Mouse (Mus musculus) urinary bladder, postnatal 10 days (tissue): ENCODE data around the gene Usp5.
A peak's percentile ranks its signal among the peaks of the same experiment; 100 is the strongest.
"Not testable (repeated sequence)": the region's sequence is repeated elsewhere in the genome, so short reads cannot be mapped to it uniquely, and the experiment has no call there.

ENCODE experiments used
- DNase-seq: peaks from one replicate; pipeline ENCODE4 v3.0.0; 2022; ENCODE audit warnings: low spot score

Usp5 gene

DNA sequence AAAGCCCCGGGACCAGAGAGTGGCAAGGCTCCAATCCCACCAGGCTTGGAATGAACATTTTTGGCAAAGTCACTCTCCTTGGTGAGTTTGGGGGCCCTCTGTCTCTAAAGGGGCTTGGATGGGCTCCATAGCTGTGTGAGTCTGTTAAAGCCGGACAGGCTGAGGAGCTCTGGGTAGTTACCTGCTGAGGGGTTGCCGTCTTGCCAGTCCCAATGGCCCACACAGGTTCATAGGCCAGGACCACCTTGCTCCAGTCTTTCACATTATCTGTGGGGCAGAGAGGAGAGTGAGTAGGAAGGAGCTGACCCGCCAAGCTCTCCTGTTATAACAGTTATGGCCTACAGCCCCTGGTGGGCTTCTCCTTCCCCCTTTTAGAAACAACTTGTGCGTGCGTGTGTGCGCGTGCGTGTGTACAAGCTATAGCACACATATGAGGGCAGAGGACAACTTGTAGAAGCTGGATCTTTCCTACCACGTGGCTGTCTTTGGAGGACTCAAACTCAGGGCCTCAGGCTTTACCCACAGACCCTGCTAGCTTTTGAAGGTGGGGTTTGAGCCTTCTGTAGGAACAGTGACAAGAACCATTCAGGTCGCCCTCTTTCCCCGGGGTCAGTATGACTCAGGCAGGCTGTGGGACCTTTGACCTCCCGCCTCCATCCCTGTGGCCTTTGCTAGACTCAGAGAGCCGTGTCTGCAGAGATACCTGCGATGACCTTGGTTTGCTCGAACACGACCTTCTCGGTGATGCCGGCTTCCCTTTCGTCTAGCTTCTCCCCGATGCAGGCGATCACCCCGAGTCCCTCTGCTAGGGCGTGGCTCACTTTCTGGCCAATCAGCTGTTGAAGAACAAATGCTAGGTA lies 17.4 kb downstream of the Usp5 start:
- DNase-seq = no peak

DNA sequence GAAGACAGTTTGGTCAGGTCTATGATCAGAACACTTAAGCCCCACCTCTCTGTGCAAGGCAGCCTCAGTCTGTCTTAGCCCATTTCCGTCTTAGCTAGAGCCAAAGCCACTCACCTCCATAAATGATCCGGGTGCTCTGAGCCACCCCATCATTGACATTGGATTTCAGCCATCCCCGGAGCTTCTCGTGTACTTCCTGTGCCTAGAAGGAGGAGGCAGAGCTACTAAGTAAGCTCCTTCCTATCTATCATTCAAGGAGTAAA lies 17.9 kb downstream of the Usp5 start:
- DNase-seq = no peak

DNA sequence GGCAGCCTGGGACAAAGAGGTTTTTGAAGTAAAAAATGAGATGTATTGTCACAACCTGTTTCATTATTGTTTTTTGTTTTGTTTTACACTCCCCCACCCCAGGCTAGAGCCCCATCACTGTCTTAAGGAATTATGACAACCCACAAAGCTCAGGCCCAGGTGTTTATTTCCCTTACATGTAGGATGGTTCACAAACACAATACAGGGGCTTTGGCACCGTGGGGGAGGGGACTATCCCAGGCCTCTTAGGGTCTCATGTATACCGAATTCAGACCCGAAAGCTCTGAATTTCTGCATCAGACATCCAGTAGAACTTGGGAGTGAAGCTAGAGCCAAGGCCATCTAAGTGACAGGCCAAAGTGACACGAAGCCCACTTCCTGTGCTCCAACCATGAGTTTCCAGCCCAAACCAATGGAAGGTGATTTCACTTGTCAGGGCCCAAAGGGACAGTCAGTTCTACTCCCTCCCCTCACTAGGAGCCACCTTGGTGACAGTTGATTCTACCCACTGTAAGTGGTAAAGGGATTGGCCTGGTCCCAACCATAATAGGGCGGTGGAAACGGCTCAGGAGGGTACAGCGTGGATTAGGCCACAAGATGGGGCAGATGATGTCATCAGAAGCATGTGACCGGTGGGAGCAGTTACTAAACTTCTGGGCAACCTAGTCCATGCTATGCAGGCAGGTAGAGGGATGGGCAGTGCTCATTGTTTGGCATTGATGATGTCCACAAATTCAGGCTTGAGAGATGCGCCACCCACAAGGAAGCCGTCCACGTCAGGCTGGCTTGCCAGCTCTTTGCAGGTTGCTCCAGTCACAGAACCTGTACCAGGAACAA lies 18.5 kb downstream of the Usp5 start:
- not testable (repeated sequence) for DNase-seq

DNA sequence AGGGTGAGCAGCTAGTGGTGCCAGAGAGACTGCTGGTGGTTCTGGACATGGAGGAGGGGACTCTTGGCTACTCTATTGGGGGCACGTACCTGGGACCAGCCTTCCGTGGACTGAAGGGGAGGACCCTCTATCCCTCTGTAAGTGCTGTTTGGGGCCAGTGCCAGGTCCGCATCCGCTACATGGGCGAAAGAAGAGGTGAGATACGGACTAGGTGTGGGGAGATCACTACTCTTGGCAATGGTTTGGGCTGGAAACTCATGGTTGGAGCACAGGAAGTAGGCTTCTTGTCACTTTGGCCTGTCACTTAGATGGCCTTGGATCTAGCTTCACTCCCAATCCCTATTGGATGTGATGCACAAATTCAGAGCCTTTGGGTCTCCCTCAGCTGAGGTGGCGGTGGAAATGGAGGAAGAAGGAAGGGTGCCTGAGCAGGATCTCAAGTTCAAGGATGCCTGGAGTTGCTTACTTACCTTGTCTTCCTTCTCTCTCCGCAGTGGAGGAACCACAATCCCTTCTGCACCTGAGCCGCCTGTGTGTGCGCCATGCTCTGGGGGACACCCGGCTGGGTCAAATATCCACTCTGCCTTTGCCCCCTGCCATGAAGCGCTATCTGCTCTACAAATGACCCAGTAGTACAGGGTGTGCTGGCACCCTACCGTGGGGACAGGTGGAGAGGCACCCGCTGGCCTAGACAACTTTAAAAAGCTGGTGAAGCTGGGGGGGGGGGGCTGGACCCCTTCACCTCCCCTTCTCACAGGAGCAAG lies 19.3 kb downstream of the Usp5 start:
- no peak for DNase-seq

DNA sequence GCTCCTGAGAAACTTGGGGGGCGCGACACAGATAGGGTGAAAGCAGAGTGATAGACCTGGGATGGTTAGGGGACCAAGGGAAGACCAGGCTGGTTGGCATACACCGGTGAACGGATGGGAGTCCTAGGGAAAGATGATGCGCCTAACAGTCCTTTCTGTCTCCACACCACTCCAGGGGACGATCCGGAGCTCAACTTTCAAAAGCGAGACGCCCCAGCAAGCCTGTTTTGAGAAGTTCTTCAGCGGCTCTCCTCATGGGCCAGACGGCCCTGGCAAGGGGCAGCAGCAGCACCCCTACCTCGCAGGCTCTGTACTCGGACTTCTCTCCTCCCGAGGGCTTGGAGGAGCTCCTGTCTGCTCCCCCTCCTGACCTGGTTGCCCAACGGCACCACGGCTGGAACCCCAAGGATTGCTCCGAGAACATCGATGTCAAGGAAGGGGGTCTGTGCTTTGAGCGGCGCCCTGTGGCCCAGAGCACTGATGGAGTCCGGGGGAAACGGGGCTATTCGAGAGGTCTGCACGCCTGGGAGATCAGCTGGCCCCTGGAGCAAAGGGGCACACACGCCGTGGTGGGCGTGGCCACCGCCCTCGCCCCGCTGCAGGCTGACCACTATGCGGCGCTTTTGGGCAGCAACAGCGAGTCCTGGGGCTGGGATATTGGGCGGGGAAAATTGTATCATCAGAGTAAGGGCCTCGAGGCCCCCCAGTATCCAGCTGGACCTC lies 20.1 kb downstream of the Usp5 start:
- DNase-seq = no peak

DNA sequence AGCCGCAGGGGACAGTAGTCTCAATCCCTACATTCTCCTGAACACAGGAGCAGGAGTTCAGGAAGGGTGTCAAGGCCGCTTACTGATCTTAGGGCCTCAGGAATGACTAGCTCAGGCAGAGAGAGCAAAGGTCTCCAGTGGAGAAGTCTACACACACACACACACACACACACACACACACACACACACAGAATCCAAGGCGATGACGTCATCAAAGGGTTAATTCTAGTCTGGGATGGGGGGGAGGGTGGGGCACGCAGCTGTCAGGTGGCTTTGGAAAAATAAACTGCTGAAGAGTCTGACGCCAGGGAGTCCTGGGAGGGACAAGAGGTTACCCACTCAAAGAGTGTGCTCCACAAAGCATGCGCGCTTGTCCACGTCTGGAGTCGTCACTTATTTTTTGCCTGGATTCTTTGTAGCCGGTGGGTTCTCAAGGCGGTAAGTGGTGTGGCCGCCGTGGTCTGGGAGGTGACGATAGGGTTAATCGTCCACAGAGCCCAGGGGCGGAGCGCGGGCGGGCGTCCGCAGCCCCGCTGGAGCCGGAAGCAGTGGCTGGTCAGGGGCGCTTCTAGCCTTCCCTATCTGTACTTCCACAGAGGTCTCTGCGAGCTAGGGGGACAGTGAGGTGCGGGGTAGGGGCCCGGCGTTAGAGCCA lies 20.8 kb downstream of the Usp5 start, which contains the start of gene Spsb2:
Spsb2 (plus strand) TSS at position 304 of the 655 bp plus-strand sequence.
- no peak for DNase-seq

DNA sequence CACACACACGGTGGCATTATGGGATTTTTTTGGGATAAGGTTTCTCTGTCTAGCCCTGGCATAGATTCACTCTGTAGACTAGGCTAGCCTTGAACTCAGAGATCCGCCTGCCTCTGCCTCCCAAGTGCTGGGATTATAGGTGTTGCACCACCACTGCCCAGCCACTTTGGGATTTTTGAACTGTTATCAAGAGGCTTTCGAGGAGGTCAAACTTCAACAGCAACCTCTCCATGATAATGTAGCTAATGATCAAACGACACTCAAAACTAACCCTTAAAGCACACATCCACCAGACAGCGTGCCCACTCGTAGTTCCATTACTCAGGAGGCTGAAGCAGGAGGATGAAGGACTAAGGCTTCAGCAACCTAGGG lies 21.3 kb downstream of the Usp5 start:
- DNase-seq = no peak

DNA sequence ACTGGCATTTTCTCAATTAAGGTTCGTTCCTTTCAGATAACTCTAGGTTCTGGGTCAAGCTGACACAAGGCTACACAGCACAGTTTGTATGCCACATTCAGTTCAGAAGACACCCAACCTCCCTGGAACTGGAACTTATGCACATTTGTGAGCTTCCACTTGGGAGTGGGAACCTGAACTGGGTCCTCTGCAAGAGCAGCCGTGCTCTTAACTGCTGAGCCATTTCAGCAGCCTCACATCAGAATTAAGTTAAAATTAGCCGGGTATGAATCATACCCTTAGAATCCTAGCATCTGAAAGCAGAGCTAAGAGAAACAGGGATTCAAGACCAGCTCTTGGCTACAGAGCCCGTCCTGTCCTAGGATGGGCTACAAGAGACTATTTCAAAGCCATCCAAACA lies 21.9 kb downstream of the Usp5 start:
- no peak for DNase-seq

DNA sequence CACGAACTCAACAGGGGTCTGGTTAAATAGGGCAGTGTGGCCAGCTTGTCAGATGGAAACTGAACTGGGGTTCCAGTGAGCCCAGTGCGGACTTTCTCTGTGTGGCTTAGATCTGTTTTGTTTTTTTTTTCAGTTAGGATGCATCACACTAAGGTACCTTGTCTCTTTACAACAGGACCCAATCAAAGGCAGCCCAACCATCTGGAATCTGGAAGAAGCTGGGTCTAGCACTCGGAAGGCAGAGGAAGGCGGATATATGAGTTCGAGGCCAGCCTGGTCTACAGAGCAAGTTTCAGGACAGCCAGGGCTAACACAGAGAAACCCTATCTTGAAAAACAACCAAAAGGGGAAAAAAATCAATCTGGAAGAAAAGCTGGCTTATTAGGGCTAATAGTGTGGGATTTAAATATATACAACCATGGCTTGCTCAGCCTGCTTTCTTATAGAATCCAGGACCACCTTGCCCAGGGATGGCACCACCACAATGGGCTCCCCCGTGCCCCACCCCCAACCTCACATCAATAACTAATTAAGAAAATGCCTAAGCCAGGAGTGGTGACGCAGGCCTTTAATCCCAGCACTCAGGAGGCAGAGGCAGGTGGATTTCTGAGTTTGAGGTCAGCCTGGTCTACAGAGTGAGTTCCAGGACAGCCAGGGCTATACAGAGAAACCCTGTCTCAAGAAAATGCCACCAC lies 22.7 kb downstream of the Usp5 start:
- no peak for DNase-seq

DNA sequence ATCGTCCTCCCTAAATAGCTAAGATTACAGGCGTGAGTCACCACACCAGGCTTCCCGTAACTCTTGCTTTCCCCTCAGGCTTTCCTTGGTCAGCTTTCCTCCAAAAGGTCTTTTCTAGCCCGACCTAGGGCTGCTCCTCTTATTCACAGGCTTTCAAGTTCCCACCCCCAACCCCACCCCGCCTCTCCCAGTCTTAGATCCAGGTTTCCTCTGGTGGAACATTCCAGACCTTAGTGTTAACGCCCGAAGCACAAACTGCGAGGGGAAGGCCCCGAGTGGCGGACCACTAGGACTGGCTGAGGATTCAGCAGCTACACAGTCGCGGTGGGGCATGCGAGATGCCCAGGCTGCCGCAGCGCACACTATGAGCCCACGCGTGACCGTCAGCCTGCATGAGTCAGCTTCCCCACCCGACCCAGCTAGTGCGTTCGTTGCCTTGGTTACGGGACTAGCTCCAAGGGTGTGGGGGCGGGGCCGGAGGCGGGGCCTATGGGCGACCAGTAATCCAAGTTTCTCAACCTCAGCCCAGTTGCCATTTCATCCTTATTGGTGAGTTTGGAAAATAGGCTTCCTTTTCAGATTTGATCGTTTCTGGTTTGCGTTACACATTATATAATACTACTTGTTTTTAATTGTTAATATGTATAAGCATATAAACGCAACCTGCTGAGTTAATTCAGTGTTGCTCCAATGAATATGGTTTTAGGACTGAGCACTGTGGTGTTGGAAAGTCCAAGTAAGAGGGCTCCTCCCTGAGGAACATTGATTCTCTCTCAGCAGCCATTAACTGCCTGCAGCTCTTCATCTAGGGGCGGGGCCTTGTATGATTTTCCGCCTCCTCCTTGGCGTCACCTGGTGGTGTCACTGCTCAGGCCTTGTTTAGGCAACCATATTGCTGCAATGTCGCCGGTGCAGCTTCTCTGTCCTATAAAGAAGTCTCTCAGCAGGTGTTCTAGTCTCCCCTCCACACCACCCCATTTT lies 23.7 kb downstream of the Usp5 start:
- peak; percentile 89 for DNase-seq

DNA sequence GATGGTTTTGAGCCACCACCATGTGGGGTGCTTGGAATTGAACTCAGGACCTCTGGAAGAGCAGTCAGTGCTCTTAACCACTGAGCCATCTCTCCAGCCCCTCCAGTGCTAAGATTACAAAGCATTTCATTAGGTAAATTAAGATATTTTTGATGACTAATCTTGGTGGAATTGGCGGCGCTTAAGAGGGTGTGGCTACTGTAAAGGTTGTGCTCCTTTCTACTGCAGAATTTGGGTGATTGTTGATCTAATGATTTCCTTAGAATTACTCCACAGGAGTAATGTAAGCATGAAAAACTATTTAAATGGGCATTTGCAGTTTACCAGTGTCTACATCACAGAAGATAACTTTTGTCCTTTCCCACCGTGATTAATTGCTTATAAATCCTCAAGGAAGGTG lies 24.9 kb downstream of the Usp5 start:
- DNase-seq = no peak

DNA sequence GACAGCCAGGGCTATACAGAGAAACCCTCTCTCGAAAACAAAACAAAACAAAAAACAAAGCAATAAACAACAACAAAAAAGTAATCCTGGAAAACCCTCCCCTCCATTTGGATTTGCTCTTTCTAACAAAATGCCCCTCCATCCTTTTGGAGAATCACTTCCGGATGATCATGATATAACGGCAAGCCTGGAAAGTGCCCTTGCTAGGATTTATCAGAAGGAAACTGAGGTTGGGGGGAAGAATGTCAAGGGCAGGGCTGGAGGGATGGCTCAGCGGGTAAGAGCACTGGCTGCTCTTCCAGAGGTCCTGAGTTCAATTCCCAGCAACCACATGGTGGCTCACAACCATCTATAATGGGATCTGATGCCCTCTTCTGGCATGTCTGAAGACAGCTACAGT lies 25.6 kb downstream of the Usp5 start:
- DNase-seq = not testable (repeated sequence)

DNA sequence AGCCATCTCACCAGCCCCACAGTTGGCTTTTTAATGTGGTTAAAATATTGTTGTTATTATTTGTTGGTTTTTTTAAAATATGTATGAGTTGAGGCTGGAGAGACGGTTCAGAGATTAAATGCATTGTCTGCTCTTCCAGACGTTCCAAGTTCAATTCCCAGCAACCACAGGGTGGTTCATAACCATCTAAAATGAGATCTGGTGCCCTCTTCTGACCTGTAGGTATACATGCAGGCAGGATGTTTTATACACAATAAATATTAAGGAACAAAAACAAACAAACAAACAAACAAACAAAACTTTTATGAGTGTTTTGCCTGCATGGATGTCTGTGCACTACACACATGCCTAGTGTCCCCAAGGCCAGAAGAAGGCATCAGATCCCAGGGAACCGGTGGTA lies 26.2 kb downstream of the Usp5 start:
- DNase-seq = no peak

DNA sequence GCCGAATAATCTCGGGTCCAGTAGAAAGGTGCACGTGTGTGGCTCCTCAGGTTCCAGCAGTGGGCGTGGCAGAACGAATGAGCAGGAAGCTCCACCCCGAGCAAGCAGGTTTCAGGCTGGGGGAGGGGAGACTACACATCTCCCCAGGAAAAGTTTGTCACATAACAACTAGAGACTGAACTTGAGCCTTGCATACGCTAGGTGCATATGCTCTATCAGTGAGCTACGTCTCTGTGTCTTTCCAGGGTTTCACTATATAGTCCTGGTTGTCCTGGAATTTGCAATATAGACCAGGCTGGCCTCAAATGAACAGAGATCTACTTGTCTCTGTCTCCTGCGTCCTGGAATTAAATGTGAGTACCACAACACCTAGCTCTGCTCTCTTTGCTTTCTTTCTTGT lies 26.9 kb downstream of the Usp5 start:
- not testable (repeated sequence) for DNase-seq

DNA sequence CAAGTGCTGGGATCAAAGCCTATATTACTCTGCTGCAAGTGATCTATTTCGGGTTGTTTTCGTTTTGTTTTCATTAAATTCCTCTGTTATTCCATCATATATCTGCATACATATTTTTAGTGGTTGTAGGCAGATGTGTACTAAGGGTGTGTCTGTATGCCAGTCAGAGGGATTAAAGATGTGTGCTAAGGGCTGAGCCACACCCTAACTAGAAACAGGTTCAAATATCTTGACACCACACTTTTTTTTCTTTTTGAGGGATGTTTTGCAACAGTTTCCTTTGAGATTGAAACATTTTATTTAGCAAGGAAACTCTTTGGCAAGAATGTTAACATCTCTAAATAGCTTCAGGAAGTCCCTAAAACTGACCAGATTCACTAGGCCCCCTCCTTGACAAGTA lies 33.1 kb downstream of the Usp5 start:
- no peak for DNase-seq

DNA sequence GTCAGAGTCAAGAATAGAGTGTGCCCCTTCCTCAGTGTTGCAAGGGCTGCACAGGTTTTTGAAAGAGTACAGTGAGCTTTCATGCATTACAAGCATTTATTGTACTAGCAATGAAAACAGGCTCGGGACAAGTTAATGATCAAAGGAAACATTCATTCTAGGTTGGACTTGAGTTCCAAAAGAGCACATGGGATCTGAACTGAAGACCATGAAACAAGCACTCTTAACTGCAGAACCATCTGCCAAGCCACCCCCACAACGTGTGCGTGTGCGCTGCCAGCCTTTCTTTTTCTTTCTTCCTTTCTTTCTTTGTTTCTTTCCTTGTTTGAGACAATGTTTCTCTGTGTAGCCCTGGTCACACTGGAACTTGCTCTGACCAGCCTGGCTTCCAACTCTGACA lies 33.5 kb downstream of the Usp5 start:
- no peak for DNase-seq

DNA sequence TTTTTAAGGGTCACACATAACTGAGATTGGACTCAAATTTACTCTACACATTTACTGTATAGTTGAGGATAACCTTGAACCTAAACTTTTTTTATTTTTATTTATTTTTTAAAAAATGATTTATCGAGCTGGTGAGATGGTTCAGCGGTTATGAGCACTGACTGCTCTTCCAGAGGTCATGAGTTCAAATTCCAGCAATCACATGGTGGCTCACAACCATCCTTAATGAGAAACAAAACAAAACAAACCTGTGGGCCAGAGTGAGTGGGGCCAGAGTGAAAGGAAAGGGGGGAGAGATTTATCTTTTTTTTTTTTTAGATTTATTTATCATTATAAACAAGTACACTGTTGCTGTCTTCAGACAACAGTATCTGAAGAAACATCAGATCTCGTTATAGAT lies 37.4 kb downstream of the Usp5 start:
- no peak for DNase-seq

DNA sequence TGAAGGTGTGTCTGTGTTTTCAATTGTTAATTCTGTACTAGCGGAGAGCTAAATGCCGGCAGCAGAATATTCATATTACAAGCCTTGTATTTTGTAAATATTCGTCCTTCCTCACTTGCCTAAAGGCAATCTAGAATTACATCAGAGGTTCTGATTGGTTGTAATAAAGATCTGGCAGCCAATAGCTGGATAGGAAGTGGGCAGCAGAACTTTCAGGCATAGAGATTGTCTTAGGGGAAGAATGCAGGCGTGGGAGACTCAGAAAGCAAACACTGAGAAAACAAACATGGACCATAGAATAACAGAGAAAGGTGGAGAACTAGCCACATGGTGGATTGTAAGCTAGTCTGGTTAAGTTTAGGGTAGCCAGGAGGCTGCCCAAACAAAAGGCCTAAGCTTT lies 39.2 kb downstream of the Usp5 start:
- no peak for DNase-seq

DNA sequence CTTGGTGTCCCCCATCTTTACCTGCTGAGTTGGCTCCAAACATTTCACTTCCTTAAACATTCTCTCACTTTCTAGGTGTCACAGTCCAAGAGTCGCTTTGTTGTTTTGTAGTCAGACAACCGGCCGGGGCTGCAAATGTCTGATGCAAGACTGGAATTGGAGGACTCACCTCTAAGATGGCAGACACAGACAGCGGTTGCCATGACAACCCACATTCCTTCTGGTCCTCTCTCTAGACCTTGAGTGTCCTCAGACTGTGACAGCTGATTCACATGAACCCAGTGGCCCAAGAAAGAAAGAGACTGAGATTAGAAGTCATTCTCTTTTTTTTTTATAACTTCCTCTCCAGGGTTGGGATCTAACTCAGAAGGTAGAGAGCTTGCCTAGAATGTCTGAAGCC lies 39.8 kb downstream of the Usp5 start:
- DNase-seq = no peak

DNA sequence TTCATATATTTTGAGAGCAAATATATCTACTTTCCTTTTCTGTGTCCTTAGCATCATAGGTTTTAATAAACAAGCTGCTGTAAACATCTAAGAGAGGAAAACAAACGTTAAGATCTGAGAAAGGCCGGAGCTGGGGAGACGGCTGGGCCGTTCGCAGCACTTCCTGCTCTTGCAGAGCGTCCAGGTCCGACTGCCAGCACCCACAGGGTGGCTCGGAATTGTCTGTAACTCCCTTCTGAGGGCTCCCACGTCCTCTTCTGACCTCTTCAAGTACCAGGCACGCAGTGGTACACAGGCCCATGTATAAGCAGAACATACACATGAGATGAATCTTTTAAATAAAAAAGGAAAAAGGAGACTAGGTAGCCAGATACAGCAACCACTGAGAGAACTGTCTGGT lies 41.6 kb downstream of the Usp5 start:
- DNase-seq = no peak
